Mouse (Mus musculus) kidney, postnatal 0 days (tissue): ENCODE measurements at regions not wholly inside any gene's neighbourhood (a gene's known extent, or its start where the extent isn't known, plus 50 kb on each side); places are given as distances from the start of the nearest gene placed in this dataset.
A peak's percentile ranks its signal among the peaks of the same experiment; 100 is the strongest.

ENCODE experiments used
- ATAC-seq: fragments of 200-750 bp; cut with Nextera tagmentation; replicated peaks from 2 replicates; pipeline ENCODE4 v1.8.0; 2017; ENCODE audit warnings: low read depth, moderate number of reproducible peaks, moderate TSS enrichment, moderate library complexity; ENCODE audit not compliant: low FRiP score
- DNase-seq: peaks from one replicate; pipeline ENCODE4 v3.0.0-alpha.2; 2016; ENCODE audit warnings: low spot score
- H3K27ac ChIP-seq: fragments of 300-500 bp; sonication (generic); 2 replicates; pipeline ENCODE4 v1.5.1; 2014; ENCODE audit warnings: mild to moderate bottlenecking
- H3K27me3 ChIP-seq: fragments of 300-500 bp; sonication (generic); 2 replicates; pipeline ENCODE4 v1.6.1; 2014; ENCODE audit warnings: low read length, mixed read lengths; ENCODE audit not compliant: insufficient read depth
- H3K36me3 ChIP-seq: fragments of 300-500 bp; sonication (generic); 2 replicates; pipeline ENCODE4 v1.6.1; 2014; ENCODE audit warnings: low read length, mixed read lengths; ENCODE audit not compliant: insufficient read depth
- H3K4me1 ChIP-seq: fragments of 300-500 bp; sonication (generic); replicated peaks from 2 replicates; pipeline ENCODE4 v1.6.1; 2014; ENCODE audit warnings: antibody characterized with exemption, low read length, mixed read lengths; ENCODE audit not compliant: insufficient read depth
- H3K4me2 ChIP-seq: fragments of 300-500 bp; sonication (generic); 2 replicates; pipeline ENCODE4 v1.6.1; 2014; ENCODE audit warnings: mild to moderate bottlenecking, low read length, moderate library complexity, mixed read lengths
- H3K4me3 ChIP-seq: fragments of 300-500 bp; sonication (generic); replicated peaks from 2 replicates; pipeline ENCODE4 v1.5.1; 2014; ENCODE audit warnings: low read depth, low read length
- H3K9ac ChIP-seq: fragments of 300-500 bp; sonication (generic); 2 replicates; pipeline ENCODE4 v1.6.1; 2014; ENCODE audit warnings: low read depth, low read length
- H3K9me3 ChIP-seq: fragments of 300-500 bp; sonication (generic); replicated peaks from 2 replicates; pipeline ENCODE4 v1.6.1; 2016; ENCODE audit warnings: low read length, inconsistent platforms, mixed read lengths
- CTCF ChIP-seq: IDR thresholded peaks from 2 replicates; pipeline ENCODE4 v1.5.1; 2016; ENCODE audit warnings: antibody characterized with exemption, low read depth, mild to moderate bottlenecking, moderate library complexity
- WGBS: fragments of 180-500 bp; shearing (Covaris S2); extraction: QIAGEN DNeasy Blood & Tissue Kit; methylation state at CpG from one replicate; pipeline ENCODE4 v1.1.7; 2014; 5-methylcytosine and 5-hydroxymethylcytosine counted together

- H3K4me2 ChIP-seq = no peak overlapping the region
- DNase-seq (no peak), ATAC-seq (no peak)
- H3K27ac ChIP-seq = no peak overlapping the region
- no peaks in the 10 kb centered on the region for H3K36me3 ChIP-seq
- H3K4me3 ChIP-seq = no peak overlapping the region
- 31% methylated on average over 3 of the region's 3 CpGs for WGBS
- no peak overlapping the region for H3K9ac ChIP-seq
- no peaks in the 10 kb centered on the region for H3K27me3 ChIP-seq
- no peaks in the 10 kb centered on the region for H3K4me1 ChIP-seq
- no peaks in the 10 kb centered on the region for H3K9me3 ChIP-seq
- TF ChIP-seq CTCF = no peak
Observed at GRCm38 (mm10) chr12:32761055-32761454, 58.3 kb upstream of the Nampt start.

- Histone ChIP-seq H3K36me3 (no peaks in the 10 kb centered on the region), H3K4me2 (no peak overlapping the region), H3K4me3 (no peak overlapping the region), H3K27ac (no peak overlapping the region), H3K9ac (no peak overlapping the region), H3K9me3 (no peaks in the 10 kb centered on the region), H3K27me3 (no peaks in the 10 kb centered on the region), H3K4me1 (no peaks in the 10 kb centered on the region)
- WGBS = 83% methylated on average over 3 of the region's 3 CpGs
- DNase-seq = no peak
- no peak for TF ChIP-seq CTCF
- ATAC-seq = no peak
Observed at GRCm38 (mm10) chr12:32764271-32764670, 55.1 kb upstream of the Nampt start.

- ATAC-seq (no peak), DNase-seq (no peak)
- no peaks in the 10 kb centered on the region for H3K36me3 ChIP-seq
- H3K4me1 ChIP-seq = no peaks in the 10 kb centered on the region
- no peaks in the 10 kb centered on the region for H3K9me3 ChIP-seq
- H3K27me3 ChIP-seq = no peaks in the 10 kb centered on the region
- H3K4me2 ChIP-seq = no peak overlapping the region
- TF ChIP-seq CTCF = no peak
- H3K9ac ChIP-seq = no peak overlapping the region
- 88% methylated on average over 7 of the region's 7 CpGs for WGBS
- no peak overlapping the region for H3K27ac ChIP-seq
- no peak overlapping the region for H3K4me3 ChIP-seq
Observed at GRCm38 (mm10) chr12:32764747-32765146, 54.6 kb upstream of the Nampt start.

- no peak overlapping the region for H3K9ac ChIP-seq
- ATAC-seq (no peak), DNase-seq (no peak)
- H3K4me3 ChIP-seq = no peak overlapping the region
- H3K27ac ChIP-seq = no peak overlapping the region
- TF ChIP-seq CTCF = no peak
- H3K27me3 ChIP-seq = no peaks in the 10 kb centered on the region
- no peaks in the 10 kb centered on the region for H3K4me1 ChIP-seq
- no peaks in the 10 kb centered on the region for H3K36me3 ChIP-seq
- H3K9me3 ChIP-seq = no peaks in the 10 kb centered on the region
- H3K4me2 ChIP-seq = no peak overlapping the region
Observed at GRCm38 (mm10) chr12:32765861-32766260, 53.5 kb upstream of the Nampt start.

GRCm38 (mm10) chr12:32766575-32766974 lies 52.8 kb upstream of the Nampt start:
- Histone ChIP-seq H3K9ac (no peak overlapping the region), H3K4me3 (no peak overlapping the region), H3K4me2 (no peak overlapping the region), H3K4me1 (no peaks in the 10 kb centered on the region), H3K27me3 (no peaks in the 10 kb centered on the region), H3K9me3 (no peaks in the 10 kb centered on the region), H3K36me3 (no peaks in the 10 kb centered on the region), H3K27ac (no peak overlapping the region)
- no peak for ATAC-seq
- TF ChIP-seq CTCF = no peak
- DNase-seq = no peak
- 67% methylated on average over 3 of the region's 3 CpGs for whole genome bisulfite sequencing

GRCm38 (mm10) chr12:32767206-32768081 lies 51.9 kb upstream of the Nampt start:
- Histone ChIP-seq H3K27ac (no peak overlapping the region), H3K9me3 (no peaks in the 10 kb centered on the region), H3K27me3 (no peaks in the 10 kb centered on the region), H3K4me2 (no peak overlapping the region), H3K36me3 (no peaks in the 10 kb centered on the region), H3K4me3 (no peak overlapping the region), H3K4me1 (no peaks in the 10 kb centered on the region), H3K9ac (no peak overlapping the region)
- WGBS = 65% methylated on average over 7 of the region's 7 CpGs
- no peak for TF ChIP-seq CTCF
- peak; percentile 57 for DNase-seq
- no peak for ATAC-seq
